Mouse (Mus musculus) stomach, embryonic 14.5 days (tissue): ENCODE results near the gene Adh5. TPM values are rescaled to one million over a fixed set of nuclear protein-coding genes. Genes with fewer than 3 reads are reported as not detected.

Source experiments
- ATAC-seq: fragments of 200-750 bp; cut with Nextera tagmentation; 2 replicates; pipeline ENCODE4 v1.8.0; 2017; ENCODE audit warnings: low read depth, moderate TSS enrichment; ENCODE audit not compliant: insufficient number of reproducible peaks, insufficient read depth, low FRiP score
- H3K27ac ChIP-seq: fragments of 300-500 bp; sonication (generic); 2 replicates; pipeline ENCODE4 v1.5.1; 2014; ENCODE audit warnings: mild to moderate bottlenecking, low read length, moderate library complexity, mixed read lengths
- H3K27me3 ChIP-seq: fragments of 300-500 bp; sonication (generic); 2 replicates; pipeline ENCODE4 v1.6.1; 2014; ENCODE audit warnings: low read length, control low read depth, mixed read lengths; ENCODE audit not compliant: control insufficient read depth, insufficient read depth
- H3K36me3 ChIP-seq: fragments of 300-500 bp; sonication (generic); 2 replicates; pipeline ENCODE4 v1.6.1; 2014; ENCODE audit warnings: mild to moderate bottlenecking, control low read depth, low read length, moderate library complexity, mixed read lengths; ENCODE audit not compliant: control insufficient read depth, insufficient read depth
- H3K4me1 ChIP-seq: fragments of 300-500 bp; sonication (generic); 2 replicates; pipeline ENCODE4 v1.6.1; 2014; ENCODE audit warnings: low read length, control low read depth, mixed read lengths; ENCODE audit not compliant: control insufficient read depth, insufficient read depth
- H3K4me2 ChIP-seq: fragments of 300-500 bp; sonication (generic); replicated peaks from 2 replicates; pipeline ENCODE4 v1.6.1; 2014; ENCODE audit warnings: low read depth, low read length, control low read depth
- H3K4me3 ChIP-seq: fragments of 300-500 bp; sonication (generic); 2 replicates; pipeline ENCODE4 v1.5.1; 2014; ENCODE audit warnings: low read depth, low read length, control low read depth
- H3K9ac ChIP-seq: fragments of 300-500 bp; sonication (generic); replicated peaks from 2 replicates; pipeline ENCODE4 v1.6.1; 2014; ENCODE audit warnings: low read depth, mild to moderate bottlenecking, control low read depth, low read length, moderate library complexity, mixed read lengths
- H3K9me3 ChIP-seq: fragments of 300-500 bp; sonication (generic); 2 replicates; pipeline ENCODE4 v1.6.1; 2016; ENCODE audit warnings: low read depth, low read length, control low read depth; ENCODE audit not compliant: control insufficient read depth
- WGBS: fragments of 180-500 bp; shearing (Covaris S2); extraction: QIAGEN DNeasy Blood & Tissue Kit; methylation state at CpG from one replicate; pipeline ENCODE4 v1.1.7; 2014; 5-methylcytosine and 5-hydroxymethylcytosine counted together
- polyA plus RNA-seq: library from polyadenylated mRNA; unstranded; fragments of >200 nt; fragmentation: Nextera tagmentation; extraction: Ambion mirVana; gene quantifications from 2 replicates; pipeline ENCODE4 v1.2.1, GENCODE M21; 2014

Adh5 gene
- 191 and 206 TPM in 2 replicates for polyA plus RNA-seq

- Histone ChIP-seq H3K4me1 (0 out of 2 replicates have a peak, but pooled peaks cover 6% of the 10 kb centered on the region), H3K4me2 (peak within 1 kb of the TSS; percentile 66)
Observed at GRCm38 (mm10) chr3:138442612-138443464, at the start of gene Adh5. Adh5 (plus strand) TSS chr3:138443093.

GRCm38 (mm10) chr3:138404872-138405271, 38.0 kb upstream of the Adh5 start:
- no peak overlapping the region for H3K4me2 ChIP-seq
- no peaks in the 10 kb centered on the region for H3K9me3 ChIP-seq
- H3K4me3 ChIP-seq: no peak overlapping the region
- no peaks in the 10 kb centered on the region for H3K4me1 ChIP-seq
- no peak overlapping the region for H3K27ac ChIP-seq
- no peaks in the 10 kb centered on the region for H3K36me3 ChIP-seq
- ATAC-seq: no peak
- WGBS: 81% methylated on average over 3 of the region's 3 CpGs
- no peaks in the 10 kb centered on the region for H3K27me3 ChIP-seq
- no peak overlapping the region for H3K9ac ChIP-seq

More at GRCm38 (mm10) chr3:138442612-138443464, at the start of gene Adh5:
- WGBS: under 1% methylated on average over 83 of the region's 86 CpGs
- Histone ChIP-seq H3K27me3 (no peaks in the 10 kb centered on the region), H3K9ac (peak within 1 kb of the TSS; percentile 86), H3K4me3 (peak within 1 kb of the TSS; percentile 86), H3K9me3 (no peaks in the 10 kb centered on the region), H3K36me3 (peaks cover 16% of the 10 kb centered on the region), H3K27ac (peak within 1 kb of the TSS; percentile 75)
- peak; percentile 99 for ATAC-seq

GRCm38 (mm10) chr3:138405341-138405740, 37.6 kb upstream of the Adh5 start:
- no peak for ATAC-seq
- Histone ChIP-seq H3K9me3 (no peaks in the 10 kb centered on the region), H3K4me1 (no peaks in the 10 kb centered on the region), H3K4me3 (no peak overlapping the region), H3K27ac (no peak overlapping the region), H3K27me3 (no peaks in the 10 kb centered on the region), H3K9ac (no peak overlapping the region), H3K36me3 (no peaks in the 10 kb centered on the region), H3K4me2 (no peak overlapping the region)
- 36% methylated on average over 3 of the region's 3 CpGs for WGBS

- H3K9me3 ChIP-seq: no peaks in the 10 kb centered on the region
- ATAC-seq: no peak
- H3K4me2 ChIP-seq: no peak overlapping the region
- H3K36me3 ChIP-seq: no peaks in the 10 kb centered on the region
- H3K4me3 ChIP-seq: no peak overlapping the region
- WGBS: 83% methylated on average over 7 of the region's 7 CpGs
- no peak overlapping the region for H3K9ac ChIP-seq
- no peaks in the 10 kb centered on the region for H3K27me3 ChIP-seq
- no peak overlapping the region for H3K27ac ChIP-seq
- H3K4me1 ChIP-seq: no peaks in the 10 kb centered on the region
Observed at GRCm38 (mm10) chr3:138405840-138406239, 37.1 kb upstream of the Adh5 start.

- no peak overlapping the region for H3K9ac ChIP-seq
- no peaks in the 10 kb centered on the region for H3K27me3 ChIP-seq
- H3K36me3 ChIP-seq: no peaks in the 10 kb centered on the region
- ATAC-seq: no peak
- WGBS: 77% methylated on average over 1 of the region's 1 CpGs
- H3K27ac ChIP-seq: no peak overlapping the region
- H3K4me2 ChIP-seq: no peak overlapping the region
- H3K9me3 ChIP-seq: no peaks in the 10 kb centered on the region
- no peak overlapping the region for H3K4me3 ChIP-seq
- no peaks in the 10 kb centered on the region for H3K4me1 ChIP-seq
Observed at GRCm38 (mm10) chr3:138407920-138408319, 35.0 kb upstream of the Adh5 start.

GRCm38 (mm10) chr3:138409585-138409984, 33.3 kb upstream of the Adh5 start:
- H3K27ac ChIP-seq: no peak overlapping the region
- no peaks in the 10 kb centered on the region for H3K27me3 ChIP-seq
- no peak overlapping the region for H3K4me3 ChIP-seq
- ATAC-seq: no peak
- no peaks in the 10 kb centered on the region for H3K9me3 ChIP-seq
- no peak overlapping the region for H3K9ac ChIP-seq
- H3K4me2 ChIP-seq: no peak overlapping the region
- whole genome bisulfite sequencing: 73% methylated on average over 1 of the region's 1 CpGs
- no peaks in the 10 kb centered on the region for H3K36me3 ChIP-seq
- H3K4me1 ChIP-seq: no peaks in the 10 kb centered on the region

- Histone ChIP-seq H3K9me3 (no peaks in the 10 kb centered on the region), H3K4me3 (no peak overlapping the region)
- 81% methylated on average over 3 of the region's 3 CpGs for WGBS
Observed at GRCm38 (mm10) chr3:138410211-138410610, 32.7 kb upstream of the Adh5 start.

GRCm38 (mm10) chr3:138415121-138415690, 27.7 kb upstream of the Adh5 start, which contains the start of gene Adh4:
Adh4 (plus strand) TSS chr3:138415466.
- no peaks in the 10 kb centered on the region for H3K4me1 ChIP-seq
- WGBS: 62% methylated on average over 6 of the region's 6 CpGs
- H3K4me2 ChIP-seq: no peak within 1 kb of the TSS
- H3K9me3 ChIP-seq: no peaks in the 10 kb centered on the region
- H3K4me3 ChIP-seq: no peak within 1 kb of the TSS
- no peaks in the 10 kb centered on the region for H3K27me3 ChIP-seq
- no peaks in the 10 kb centered on the region for H3K36me3 ChIP-seq
- H3K27ac ChIP-seq: no peak within 1 kb of the TSS
- no peak within 1 kb of the TSS for H3K9ac ChIP-seq
- no peak for ATAC-seq

More at GRCm38 (mm10) chr3:138410211-138410610, 32.7 kb upstream of the Adh5 start:
- Histone ChIP-seq H3K4me2 (no peak overlapping the region), H3K9ac (no peak overlapping the region), H3K4me1 (no peaks in the 10 kb centered on the region), H3K27me3 (no peaks in the 10 kb centered on the region), H3K36me3 (no peaks in the 10 kb centered on the region), H3K27ac (no peak overlapping the region)
- ATAC-seq: no peak
